Mouse (Mus musculus) urinary bladder, postnatal 36 days (tissue): ENCODE measurements around the gene Hoxa10.

ENCODE experiments used
- DNase-seq, 2 experiments: peaks; one replicate each; pipeline ENCODE4 v3.0.0; 2022; ENCODE audit warnings: low spot score in 2 of 2, mixed read lengths in 1 of 2

Gene Hoxa10

GRCm38 (mm10) chr6:52263321-52263585 is 22.6 kb upstream of the Hoxa10 start:
- no peak for DNase-seq

DNA sequence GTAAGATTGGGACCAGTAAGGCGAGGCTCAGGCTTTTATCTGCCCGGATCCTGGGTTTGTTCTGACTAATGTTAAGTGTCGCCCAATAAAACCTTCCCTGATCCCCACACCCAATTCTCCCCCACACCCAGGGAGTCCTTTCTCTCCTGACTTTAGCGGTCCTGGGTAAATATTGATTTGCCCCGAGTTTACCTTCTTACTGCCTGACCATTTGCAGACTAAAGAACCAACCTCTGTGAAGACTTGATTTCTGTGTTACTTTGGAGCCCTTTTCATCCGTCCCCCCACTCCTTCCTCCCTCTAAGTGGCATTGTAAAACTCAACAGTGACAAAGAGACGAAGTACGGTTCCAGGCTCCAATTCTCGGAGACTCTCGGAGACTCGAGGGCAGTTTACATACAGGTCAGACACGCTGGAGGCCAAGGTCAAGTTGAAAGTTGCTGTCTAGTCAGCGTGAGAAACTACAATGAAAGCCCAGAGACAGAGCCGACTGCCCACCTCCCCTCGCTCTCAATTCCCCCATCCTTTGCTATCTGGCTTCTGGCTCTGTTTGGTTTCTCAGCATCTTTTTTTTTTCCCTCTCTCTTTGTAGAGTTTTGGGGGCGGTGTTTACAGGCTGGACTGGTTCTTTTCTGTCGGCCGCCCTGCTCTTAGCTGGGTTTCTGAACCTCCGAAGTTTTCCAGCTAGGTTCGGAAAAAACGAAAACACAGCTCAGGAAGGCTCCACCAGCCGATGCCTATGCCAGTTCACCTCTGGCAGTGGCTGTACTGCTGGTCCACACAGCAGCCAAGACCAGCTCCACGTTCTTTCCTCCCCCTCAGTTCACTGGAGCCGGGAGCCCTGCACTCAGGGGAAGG is 22.0 kb upstream of the Hoxa10 start:
- peak in 1 of 2 experiments; percentile 19 for DNase-seq

DNA sequence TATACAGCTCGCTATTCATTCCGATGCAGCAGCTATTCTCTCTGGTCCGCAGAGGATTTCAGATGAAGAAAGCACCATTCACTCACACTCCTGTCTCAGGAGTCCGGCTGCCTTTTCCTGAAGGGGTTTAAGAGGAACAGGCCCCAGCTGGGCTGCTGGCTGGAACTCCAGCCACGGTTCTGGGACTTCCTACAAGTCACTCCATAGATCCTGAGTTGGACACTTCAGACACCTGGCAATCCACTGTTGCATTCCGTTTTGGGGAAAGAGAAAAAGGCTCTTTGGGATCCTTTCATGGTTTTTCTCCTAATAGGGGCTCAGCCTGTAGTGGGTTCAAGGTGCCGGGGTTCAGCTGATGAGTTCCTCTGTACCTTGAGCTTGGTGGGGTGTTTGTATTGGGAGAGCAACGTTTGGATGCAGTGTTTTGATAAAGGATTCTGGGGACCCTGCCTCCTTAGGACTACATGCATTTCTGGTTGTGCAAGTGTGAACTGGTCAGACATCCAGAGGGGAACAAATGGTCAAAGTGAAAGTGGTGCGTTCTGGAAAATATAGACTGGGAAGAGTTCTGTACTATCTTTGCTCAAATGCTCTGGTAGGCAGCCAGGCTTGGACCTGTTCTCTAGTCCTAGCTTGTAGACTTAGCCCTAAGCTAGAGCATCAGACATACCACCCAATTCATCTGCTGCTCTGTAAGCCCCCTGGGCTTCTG is 21.3 kb upstream of the Hoxa10 start:
- DNase-seq = peak in 1 of 2 experiments; percentile 20

DNA sequence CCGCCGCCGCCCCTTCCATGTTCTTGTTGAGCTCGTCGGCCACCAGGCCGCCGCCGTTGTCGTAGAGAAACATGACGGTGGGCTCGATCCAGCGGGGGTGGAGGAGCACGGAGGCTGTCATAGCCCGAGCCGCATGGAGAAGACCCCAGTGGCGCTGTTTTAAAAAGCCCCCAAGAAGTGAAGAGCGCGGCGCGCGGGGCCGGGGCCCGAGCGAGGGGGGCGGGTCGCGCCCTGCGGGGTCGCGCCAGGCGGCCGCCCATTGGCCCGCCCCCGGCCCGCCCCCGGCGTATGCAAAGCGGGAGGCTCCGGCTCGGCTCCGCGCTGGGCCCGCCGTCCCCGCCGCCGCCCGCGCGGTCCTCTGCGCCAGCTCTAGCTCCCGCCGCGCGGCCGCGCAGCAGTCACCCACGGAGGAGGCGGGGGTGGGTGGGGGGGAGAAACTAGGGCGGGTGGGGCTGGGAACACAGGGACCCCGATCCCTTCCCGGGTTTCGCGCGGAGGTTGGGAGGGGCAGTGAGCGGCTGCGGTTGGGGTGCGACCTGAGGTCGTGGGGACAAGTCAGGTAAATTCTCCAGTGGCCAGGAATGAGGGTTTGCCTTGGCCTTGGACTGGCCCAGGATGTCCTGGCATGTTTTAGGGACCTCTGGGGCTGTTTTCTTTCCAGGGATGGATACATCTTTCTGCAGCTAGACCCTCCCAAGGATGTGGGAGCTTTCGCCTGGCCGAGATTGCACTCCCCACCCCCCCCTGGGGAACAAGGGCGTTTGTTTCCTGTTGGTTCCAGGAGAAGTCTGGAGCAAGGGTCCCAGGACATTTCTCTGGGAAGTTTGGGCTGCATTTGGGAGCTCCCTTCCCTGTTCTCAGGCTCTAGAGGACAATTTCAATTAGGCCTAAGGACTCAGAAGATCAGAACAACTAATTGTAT is 20.3 kb upstream of the Hoxa10 start, which contains the start of gene Hoxa13:
Gene Hoxa13 (minus strand): TSS at position 227 of the 922 bp plus-strand sequence.
- peak in 1 of 2 experiments; percentile 64 for DNase-seq

GRCm38 (mm10) chr6:52259811-52260261 is 19.2 kb upstream of the Hoxa10 start:
- peak in 1 of 2 experiments; percentile 41 for DNase-seq

DNA sequence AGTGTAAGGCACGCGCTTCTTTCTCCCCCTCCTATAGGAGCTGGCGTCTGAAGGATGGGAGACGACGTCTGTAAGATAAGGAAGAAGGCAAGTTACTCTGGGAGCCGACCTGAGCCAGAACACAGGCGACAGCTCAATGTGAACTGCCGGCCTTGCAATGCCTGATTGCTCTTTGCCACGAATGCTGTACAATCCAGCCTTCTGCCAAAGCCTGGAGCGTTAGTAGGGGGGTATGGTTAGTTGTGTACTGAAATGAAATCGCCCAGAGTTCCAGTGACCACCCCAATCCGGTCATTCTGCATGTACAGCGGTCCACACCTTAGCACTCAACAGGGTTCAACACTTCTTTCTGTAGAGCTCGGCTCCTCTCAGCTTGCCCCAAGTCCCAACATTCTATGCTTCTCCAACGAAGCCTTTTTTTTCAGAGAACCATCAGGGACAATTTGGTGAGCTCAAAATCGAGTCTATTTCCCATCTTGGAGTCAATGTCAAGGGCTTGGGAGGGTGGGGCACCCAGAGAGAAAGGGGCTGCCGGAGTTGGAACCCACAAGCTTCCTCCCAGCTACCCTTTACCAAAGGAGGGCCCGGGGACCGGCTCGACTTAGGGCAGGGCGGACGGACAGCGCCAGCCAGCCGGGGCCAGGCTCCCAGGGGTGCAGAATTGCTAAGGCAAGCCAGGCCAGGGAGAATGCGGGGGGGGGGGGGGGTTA is 18.6 kb upstream of the Hoxa10 start:
- DNase-seq = peak in 1 of 2 experiments; percentile 47

DNA sequence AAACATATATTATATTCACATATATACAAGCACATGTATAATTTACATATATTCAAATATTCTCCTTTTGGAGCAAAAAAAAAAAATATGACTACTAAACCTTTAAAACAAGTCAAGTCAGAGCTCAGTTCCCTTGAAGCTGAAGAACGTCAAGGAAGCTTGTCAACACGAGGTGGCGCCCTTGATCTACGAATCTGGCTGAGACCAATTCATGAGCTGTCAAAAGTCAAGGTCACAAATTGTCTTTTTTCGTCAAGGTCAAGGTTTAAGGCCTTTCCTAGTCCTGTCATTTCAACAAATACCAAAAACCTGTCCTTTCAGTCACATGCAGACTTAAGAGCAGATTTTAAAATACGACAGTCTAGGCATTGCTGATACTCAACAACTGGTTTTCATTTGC is 16.3 kb upstream of the Hoxa10 start:
- peak; percentile 83 to 86 for DNase-seq

DNA sequence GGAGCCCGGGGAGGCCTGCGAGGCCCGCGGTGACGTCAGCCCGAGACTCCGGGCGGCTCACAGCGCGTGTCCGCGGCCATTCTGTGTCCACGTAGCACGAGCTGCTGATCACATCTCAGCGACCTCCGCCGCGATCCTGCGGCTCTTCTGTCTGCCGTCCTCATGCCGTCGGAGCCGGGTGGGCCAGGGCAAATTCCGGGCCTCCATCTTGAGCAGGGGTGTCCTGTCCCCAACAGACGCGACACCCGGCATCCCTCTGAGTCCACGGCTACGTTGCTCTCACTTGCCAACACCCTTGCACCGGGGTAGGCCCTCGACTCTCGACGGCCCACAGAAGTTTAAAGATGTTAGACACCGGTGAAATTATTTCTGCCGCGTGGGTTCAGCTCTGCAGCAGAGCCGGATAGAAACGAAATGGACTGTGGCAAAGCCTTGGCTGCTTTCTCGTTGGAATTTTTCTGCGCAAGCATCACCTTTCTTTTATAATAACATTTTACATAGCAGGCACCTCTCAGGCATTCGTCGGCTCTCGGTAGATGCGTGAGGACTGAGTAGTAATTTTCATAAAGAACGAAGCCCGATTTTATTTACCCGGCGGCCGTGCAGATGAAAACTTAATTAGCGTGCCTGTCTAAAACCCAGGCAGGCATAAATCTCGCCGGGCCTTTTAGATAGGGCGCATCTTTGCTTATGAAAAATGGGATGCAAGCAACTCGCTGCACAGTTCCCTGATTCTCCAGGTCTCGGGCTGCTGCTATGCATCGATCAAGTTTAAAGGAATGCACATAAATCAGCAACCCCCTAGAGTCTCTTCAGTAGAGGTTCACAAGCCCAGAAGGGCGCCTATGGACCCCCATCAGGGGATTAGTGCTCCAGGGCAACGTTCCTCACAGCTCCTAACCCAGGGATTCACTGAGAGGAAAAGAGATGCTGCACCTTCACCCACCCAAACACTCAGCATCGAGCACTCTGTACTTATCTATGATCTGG is 13.2 kb upstream of the Hoxa10 start:
- peak in 1 of 2 experiments; percentile 49 for DNase-seq

DNA sequence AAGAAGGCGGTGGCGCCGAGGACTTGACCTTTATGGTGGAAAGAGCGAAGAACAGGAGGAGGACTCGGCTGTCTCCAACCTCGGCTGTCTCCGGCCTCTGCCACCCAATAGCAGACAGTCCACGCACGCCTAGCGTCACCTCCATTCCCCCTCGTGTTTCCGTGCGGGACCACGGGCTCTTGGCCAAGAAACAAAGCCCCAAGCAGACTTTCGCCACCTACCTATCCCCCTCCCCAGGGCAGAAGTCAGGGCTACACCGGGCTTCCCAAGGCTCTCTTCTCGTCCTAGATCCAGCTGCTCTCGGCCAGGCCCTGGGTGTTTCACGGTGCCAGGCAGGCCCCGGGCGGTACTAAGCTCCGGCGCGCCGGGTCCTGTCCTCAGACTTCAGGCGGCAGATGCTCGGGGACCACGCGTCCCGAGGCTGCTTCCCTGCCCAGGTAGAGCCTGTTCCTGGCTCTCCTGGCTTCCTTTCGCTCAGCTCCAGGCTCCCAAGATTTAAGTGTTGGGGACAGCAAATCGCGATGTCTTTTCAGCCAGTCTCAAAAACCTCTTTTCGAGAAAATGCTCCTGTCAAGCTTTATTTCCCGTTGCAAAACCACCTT is 12.2 kb upstream of the Hoxa10 start:
- peak in 1 of 2 experiments; percentile 67 for DNase-seq

DNA sequence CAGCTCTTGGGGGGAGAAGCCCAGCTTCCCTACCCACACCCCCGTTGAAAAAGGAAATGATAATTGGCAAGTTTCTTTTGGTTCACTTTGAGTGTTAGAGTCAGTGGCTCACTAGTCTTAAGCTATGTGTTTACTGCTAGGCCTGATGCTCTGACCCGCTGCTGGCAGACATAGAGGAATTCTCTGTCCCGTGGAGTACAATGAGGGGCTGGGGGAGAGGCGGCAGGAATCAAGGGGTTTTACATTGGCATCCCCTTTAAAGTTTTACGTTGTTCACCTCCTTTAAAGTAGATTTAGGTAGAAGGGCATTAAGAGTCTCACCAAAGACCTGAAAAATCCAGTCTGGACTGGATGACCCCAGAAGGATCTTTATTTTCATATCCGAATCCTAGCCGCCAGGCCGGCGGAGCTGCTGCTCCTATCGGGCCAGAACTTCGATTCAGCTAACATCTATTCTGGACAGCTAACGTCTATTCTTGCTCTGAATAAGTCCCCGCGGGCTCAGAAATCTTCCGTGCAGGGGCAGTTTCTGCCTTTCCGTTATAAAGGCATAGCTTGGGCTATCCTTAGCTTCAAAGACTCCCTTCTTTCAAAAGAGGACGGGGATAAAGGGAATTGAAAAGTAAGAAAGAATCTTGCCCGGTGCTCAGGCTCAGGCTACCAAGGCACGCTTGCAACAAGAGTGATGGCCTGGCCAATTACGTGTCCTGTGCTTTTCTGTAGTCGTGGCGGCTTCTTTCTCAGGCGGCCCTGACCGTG is 11.5 kb upstream of the Hoxa10 start:
- peak in 1 of 2 experiments; percentile 41 for DNase-seq

DNA sequence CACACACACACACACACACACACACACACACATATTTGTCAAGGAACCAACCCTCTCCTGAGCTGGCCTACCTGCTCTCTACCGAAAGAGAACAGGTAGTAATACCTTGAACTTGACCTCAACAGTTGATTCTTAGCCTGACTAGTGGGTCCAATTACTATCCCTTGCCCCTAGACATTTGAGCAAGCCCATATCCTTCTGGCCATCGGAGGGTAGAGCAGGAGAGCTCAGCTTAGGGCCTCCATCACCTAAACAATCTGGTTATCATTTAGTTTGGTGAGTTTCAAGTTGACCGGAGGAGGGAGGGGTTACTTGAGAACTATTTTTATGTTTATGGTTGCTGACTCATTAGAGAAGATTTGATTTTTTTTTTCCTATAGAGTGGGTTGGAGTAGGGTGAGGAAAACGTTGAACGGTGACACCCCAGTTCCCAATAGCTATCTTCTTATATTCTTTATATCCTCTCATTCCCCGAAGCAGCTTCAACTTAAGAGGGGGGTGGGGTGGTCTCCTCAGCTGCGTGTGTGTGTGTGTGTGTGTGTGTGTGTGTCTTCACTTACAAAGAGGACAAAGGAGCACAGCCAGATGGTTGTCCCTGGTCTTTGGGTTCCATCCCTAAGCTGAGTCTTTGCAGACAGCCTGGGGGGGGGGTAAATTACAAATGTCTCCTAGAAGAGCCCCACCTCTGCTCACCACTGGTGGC is 10.7 kb upstream of the Hoxa10 start:
- DNase-seq = peak in 1 of 2 experiments; percentile 34

GRCm38 (mm10) chr6:52249826-52250225 is 9.2 kb upstream of the Hoxa10 start:
- peak in 1 of 2 experiments; percentile 26 for DNase-seq

DNA sequence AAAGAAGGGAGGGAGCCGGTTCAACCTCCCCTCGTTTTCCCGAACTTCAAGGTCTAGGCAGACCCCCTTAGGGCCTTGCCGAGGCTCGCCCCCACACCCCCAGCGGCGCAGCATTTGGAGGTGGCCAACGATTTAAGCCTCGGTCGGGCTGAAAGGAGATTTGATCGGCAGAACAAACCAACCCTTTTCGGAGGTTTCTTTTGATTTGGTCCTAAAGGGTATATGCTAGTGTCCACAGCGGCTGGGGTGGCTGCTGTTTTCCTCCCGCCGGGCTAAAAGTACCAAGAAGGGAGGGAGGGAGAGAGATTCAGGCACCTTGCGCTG is 8.7 kb upstream of the Hoxa10 start:
- peak in 1 of 2 experiments; percentile 43 for DNase-seq

GRCm38 (mm10) chr6:52248638-52249414 is 8.2 kb upstream of the Hoxa10 start:
- DNase-seq = no peak

DNA sequence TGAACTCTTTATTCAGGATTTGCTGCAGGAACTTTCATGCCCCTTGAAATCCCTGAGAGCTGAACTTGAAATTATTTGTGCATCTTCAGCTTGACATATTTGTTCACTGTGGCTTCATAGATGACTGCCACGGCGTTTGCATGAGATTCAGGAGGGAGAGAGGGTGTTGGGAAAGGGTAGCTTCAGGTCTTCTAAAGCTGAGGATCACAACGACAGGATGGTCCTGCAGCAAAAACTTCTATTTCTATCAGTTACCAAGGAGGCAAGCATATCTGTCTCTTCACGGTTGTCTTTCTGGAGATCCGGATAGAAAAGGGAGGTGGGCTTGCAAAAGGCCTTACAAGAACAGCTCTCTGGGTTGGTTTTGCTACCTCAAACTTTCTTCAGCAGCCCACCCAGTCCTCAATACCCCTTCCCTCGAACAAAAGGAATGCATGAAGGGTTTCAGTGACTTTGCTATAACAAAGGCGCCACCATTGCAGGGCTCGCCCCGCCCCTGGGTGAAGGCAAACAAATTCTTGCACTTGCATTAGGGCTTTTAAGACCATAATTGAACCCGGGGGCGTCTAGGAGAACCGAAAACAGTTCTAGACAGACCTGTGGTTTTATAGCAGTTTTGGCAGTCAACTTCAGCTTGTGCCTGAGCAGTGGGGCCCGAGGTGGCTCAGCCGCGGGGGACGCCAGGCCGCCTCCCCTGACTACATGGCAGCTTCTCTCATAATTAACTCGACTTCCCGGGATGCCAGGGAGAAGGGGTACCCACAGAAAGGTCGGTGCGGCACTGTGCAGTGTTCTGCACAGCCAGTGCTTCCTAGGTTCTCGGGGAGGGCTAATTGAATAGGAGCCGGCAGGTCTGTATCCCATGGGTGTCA is 7.3 kb upstream of the Hoxa10 start:
- peak in 1 of 2 experiments; percentile 58 for DNase-seq

DNA sequence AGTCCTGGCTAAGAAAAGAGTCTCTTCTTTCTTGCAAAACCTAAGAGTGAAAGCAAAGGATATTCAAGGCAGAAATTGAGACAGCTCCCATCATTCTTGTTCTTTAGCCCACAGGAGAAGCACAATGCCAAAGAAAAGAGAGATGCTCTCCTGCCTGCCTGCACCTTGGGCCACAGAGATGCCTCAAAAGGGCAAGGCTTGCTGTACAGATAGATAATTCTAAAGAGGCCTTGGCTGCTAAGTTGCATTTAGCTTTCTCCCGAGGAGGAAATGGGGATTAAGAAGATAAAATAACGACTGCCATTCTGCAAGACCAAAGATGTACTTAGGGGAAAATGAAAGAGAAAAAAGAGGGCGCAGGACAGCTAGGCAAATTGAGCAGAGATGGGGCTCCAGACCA is 6.3 kb upstream of the Hoxa10 start:
- DNase-seq = peak in 1 of 2 experiments; percentile 35
